8 mouse cellular contexts compared by ENCODE assay signal in the genomic region with DNA sequence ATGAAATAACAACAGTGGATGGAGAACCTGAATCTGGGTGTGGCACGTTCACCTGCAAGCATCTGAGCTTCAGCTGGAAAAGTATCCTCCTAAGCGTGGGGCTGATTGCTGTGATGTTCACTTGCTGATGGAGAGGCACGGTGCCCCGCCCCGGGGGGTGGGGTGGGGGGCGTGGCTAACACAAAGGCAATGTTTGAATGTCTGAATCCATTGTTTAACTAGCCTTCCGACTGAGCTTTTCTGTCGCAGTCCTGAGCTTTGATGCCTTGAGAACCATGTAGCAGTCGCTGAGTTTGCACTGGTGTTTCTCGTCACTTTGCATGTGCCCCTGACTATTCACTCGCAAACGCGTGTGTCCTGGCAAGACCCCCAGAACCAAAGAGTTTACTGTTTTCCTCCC.
DNase-seq lines count a peak whose midpoint lies in the region; ATAC-seq lines count a peak whose summit lies in the region.

No protein-coding gene starts in this region.

- H3K27ac ChIP-seq in hindbrain, embryonic 16.5 days (ENCODE audit: low read depth, low read length), result no peak overlapping the region
- no peak overlapping the region for H3K27ac ChIP-seq in midbrain, embryonic 11.5 days (ENCODE audit: low read depth, low read length)

- 0 out of 2 replicates have a peak overlapping the region, but pooled peaks have one; percentile 8 for H3K9ac ChIP-seq in hindbrain, embryonic 16.5 days (ENCODE audit: low read depth, low read length)
- H3K9ac ChIP-seq in midbrain, embryonic 11.5 days (ENCODE audit: low read length), result peak overlapping the region; percentile 45

- no peaks in the 10 kb centered on the region for H3K9me3 ChIP-seq in hindbrain, embryonic 16.5 days (ENCODE audit: control insufficient read depth, low read length)
- H3K9me3 ChIP-seq in midbrain, embryonic 11.5 days (ENCODE audit: control insufficient read depth, low read length), result no peaks in the 10 kb centered on the region

- peak overlapping the region; percentile 32 for H3K4me2 ChIP-seq in hindbrain, embryonic 16.5 days (ENCODE audit: low read length)
- peak overlapping the region; percentile 43 for H3K4me2 ChIP-seq in midbrain, embryonic 11.5 days

- WGBS in hindbrain, embryonic 16.5 days, result 7% methylated on average over 13 of the region's 13 CpGs
- WGBS in midbrain, embryonic 11.5 days, result 4% methylated on average over 13 of the region's 13 CpGs

- H3K36me3 ChIP-seq in hindbrain, embryonic 16.5 days (ENCODE audit: control insufficient read depth, insufficient read depth, low read length), result no peaks in the 10 kb centered on the region
- no peaks in the 10 kb centered on the region for H3K36me3 ChIP-seq in midbrain, embryonic 11.5 days (ENCODE audit: control insufficient read depth, insufficient read depth, low read length)

- DNase-seq in cerebellum, postnatal 10 days, result peak; percentile 27 to 46
- no peak for DNase-seq in cerebellum, adult 9-10 months
- peak; percentile 27 for DNase-seq in thymus, postnatal 14 days
- no peak for DNase-seq in thymus, postnatal 0 days (ENCODE audit: low spot score)
- peak; percentile 96 for DNase-seq in midbrain, embryonic 11.5 days (ENCODE audit: low spot score, missing footprints)
- no peak for DNase-seq in right cerebral cortex, adult 18-20 months
- DNase-seq in spleen, postnatal 36 days (ENCODE audit: low spot score in 2 of 2), result no peak

- H3K4me1 ChIP-seq in hindbrain, embryonic 16.5 days (ENCODE audit: control insufficient read depth, insufficient read depth, low read depth, low read length), result peaks cover 11% of the 10 kb centered on the region
- H3K4me1 ChIP-seq in midbrain, embryonic 11.5 days (ENCODE audit: control insufficient read depth, insufficient read depth, low read length), result peaks cover 29% of the 10 kb centered on the region

- no peaks in the 10 kb centered on the region for H3K27me3 ChIP-seq in hindbrain, embryonic 16.5 days (replicated peaks; ENCODE audit: control insufficient read depth, insufficient read depth, low read length)
- H3K27me3 ChIP-seq in midbrain, embryonic 11.5 days (ENCODE audit: control insufficient read depth, insufficient read depth, low read length), result no peaks in the 10 kb centered on the region

- ATAC-seq in hindbrain, embryonic 16.5 days, result no peak
- peak; percentile 71; the same call in 1 of the 2 replicates for ATAC-seq in midbrain, embryonic 11.5 days (ENCODE audit: low FRiP score)

- H3K4me3 ChIP-seq in hindbrain, embryonic 16.5 days (ENCODE audit: low read length), result peak overlapping the region; percentile 3
- peak overlapping the region; percentile 14 for H3K4me3 ChIP-seq in midbrain, embryonic 11.5 days (ENCODE audit: low read depth, low read length)

Comparison
In these comparisons a context has a peak if more than half of its experiments do, and no peak if none do; other contexts are left out.
1. DNase-seq: peak in cerebellum, postnatal 10 days (2 of 2), thymus, postnatal 14 days (single experiment) and midbrain, embryonic 11.5 days (single experiment); none in cerebellum, adult 9-10 months (single experiment), thymus, postnatal 0 days (single experiment), right cerebral cortex, adult 18-20 months (single experiment) and spleen, postnatal 36 days (0 of 2).